Mouse (Mus musculus) liver, embryonic 14 days (tissue): ENCODE data around the gene Olfr683. TPM values are rescaled to one million over a fixed set of nuclear protein-coding genes. Genes with fewer than 3 reads are reported as not detected.

Source experiments
- polyA plus RNA-seq: library from polyadenylated mRNA; depleted of rRNA; stranded (reverse); fragments of >200 nt; gene quantifications from 2 replicates; pipeline ENCODE4 v1.2.3, GENCODE M21; 2012; rRNA removed

Olfr683 gene
- polyA plus RNA-seq: not detected in 2 replicates

GRCm38 (mm10) chr7:105146912-105147311 lies at the start of gene Olfr683:
Gene Olfr683 (minus strand): TSS chr7:105147012.

DNA sequence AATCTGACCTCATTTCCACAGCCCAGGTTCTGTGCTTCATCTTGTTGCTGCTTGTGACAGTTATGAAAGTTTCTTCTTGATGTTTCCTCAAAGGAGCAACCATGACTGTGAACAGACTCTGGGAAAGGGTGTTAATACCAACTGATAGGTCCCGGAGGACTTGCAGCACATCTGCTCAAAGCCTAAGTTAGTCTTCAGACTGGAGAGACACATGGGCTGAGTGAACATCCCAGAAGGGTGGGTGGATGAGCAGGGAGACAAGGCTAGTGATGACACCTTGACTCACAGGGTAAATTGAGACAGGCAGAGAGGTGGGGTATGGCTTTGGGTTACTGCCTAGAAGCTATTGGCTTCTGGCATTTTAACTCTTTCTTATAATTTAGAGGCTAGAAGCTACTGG lies 39.1 kb upstream of the Olfr683 start, which contains the start of gene Olfr685:
Gene Olfr685, minus strand, starts transcription at position 101 of the 400 bp plus-strand sequence.

DNA sequence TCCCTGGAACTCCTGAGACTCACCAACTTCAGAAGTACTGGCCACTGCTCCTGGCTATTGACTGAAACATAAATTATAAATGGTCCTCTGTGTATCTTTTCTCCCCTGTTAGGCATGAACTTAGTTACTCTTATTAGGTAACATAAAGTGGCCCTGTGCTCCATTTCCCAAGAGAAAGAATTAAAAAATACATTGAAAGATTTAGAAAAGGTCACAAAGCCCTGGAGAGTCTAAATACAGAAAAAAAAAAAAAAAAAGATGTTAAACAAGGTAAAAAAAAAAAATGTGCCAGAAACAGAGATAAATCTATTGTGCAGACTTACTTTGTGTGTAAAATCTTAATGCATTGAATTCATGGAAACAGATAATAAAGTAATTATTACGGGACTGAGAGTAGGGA lies 16.7 kb upstream of the Olfr683 start, which contains the start of gene Olfr684:
Gene Olfr684, minus strand, starts transcription at position 101 of the 400 bp plus-strand sequence.

DNA sequence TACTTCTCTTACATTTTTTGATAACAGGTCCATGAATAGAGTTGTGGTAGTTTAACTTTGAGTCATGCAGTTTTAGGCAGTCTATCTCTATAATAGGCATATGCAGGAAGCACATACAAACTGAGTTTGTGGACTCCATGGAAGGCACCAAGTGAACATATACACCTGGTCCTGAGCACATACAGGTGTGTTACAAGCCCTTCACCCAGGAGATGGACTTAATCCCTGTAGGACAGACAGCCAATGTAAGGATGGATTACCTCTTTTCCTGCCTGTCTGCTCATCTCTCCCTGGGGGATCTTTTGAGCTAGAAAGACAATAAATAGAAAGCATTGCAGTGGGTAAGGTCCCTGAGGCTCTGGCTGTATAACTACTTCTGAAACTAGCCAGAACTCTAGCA lies 30.3 kb downstream of the Olfr683 start, which contains the start of gene Olfr681:
Gene Olfr681, plus strand, starts transcription at position 301 of the 400 bp plus-strand sequence.

GRCm38 (mm10) chr7:105092717-105093116 lies 54.1 kb downstream of the Olfr683 start, which contains the start of gene Olfr680-ps1:
Gene Olfr680-ps1 (minus strand): TSS chr7:105092817.

Other genes with a start within 250 kb of the Olfr683 start
- gene Olfr667, start 225.5 kb downstream of the Olfr683 start, polyA plus RNA-seq: not detected in 2 replicates
- gene Olfr668, start 219.0 kb downstream of the Olfr683 start, polyA plus RNA-seq: not detected in 2 replicates
- not detected in 2 replicates for gene Olfr669, start 212.8 kb downstream of the Olfr683 start, polyA plus RNA-seq
- not detected in 2 replicates for gene Olfr670, start 184.4 kb downstream of the Olfr683 start, polyA plus RNA-seq
- gene Olfr671, start 167.9 kb downstream of the Olfr683 start, polyA plus RNA-seq: not detected in 2 replicates
- not detected in 2 replicates for gene Olfr672, start 145.0 kb downstream of the Olfr683 start, polyA plus RNA-seq
- not detected in 2 replicates for gene Olfr675, start 118.6 kb downstream of the Olfr683 start, polyA plus RNA-seq
- not detected in 2 replicates for gene Olfr676, start 114.3 kb downstream of the Olfr683 start, polyA plus RNA-seq
- gene Olfr677, start 95.6 kb downstream of the Olfr683 start, polyA plus RNA-seq: not detected in 2 replicates
- gene Olfr678, start 82.5 kb downstream of the Olfr683 start, polyA plus RNA-seq: not detected in 2 replicates
- not detected in 2 replicates for gene Olfr679, start 65.8 kb downstream of the Olfr683 start, polyA plus RNA-seq
- not detected in 2 replicates for gene Olfr680-ps1, start 54.2 kb downstream of the Olfr683 start, polyA plus RNA-seq
- not detected in 2 replicates for gene Olfr681, start 30.2 kb downstream of the Olfr683 start, polyA plus RNA-seq
- gene Olfr684, start 16.6 kb upstream of the Olfr683 start, polyA plus RNA-seq: not detected in 2 replicates
- gene Olfr685, start 39.0 kb upstream of the Olfr683 start, polyA plus RNA-seq: not detected in 2 replicates
- gene Olfr686, start 60.5 kb upstream of the Olfr683 start, polyA plus RNA-seq: not detected in 2 replicates
- gene Olfr688, start 141.1 kb upstream of the Olfr683 start, polyA plus RNA-seq: not detected in 2 replicates
- not detected in 2 replicates for gene Olfr689, start 164.2 kb upstream of the Olfr683 start, polyA plus RNA-seq
- gene Olfr690, start 187.1 kb upstream of the Olfr683 start, polyA plus RNA-seq: not detected in 2 replicates
- not detected in 2 replicates for gene Olfr691, start 195.3 kb upstream of the Olfr683 start, polyA plus RNA-seq
- not detected in 2 replicates for gene Olfr692, start 221.2 kb upstream of the Olfr683 start, polyA plus RNA-seq
- not detected in 2 replicates for gene Gm5901, start 228.0 kb upstream of the Olfr683 start, polyA plus RNA-seq